Mouse (Mus musculus) thymus, adult 2 months (tissue): ENCODE results near the gene Mapk11. TPM values are rescaled to one million over a fixed set of nuclear protein-coding genes. Genes with fewer than 3 reads are reported as not detected.

Source experiments
- DNase-seq: peaks from one replicate; pipeline ENCODE4 v3.0.0; 2021
- H3K27ac ChIP-seq: fragments of 200-500 bp; 2 replicates; pipeline ENCODE4 v1.5.1; 2012; ENCODE audit warnings: low read length, control low read depth; ENCODE audit not compliant: control insufficient read depth, insufficient read depth
- H3K27me3 ChIP-seq: fragments of 200-500 bp; 2 replicates; pipeline ENCODE4 v1.6.1; 2012; ENCODE audit warnings: mild to moderate bottlenecking, low read length, moderate library complexity, mixed read lengths; ENCODE audit not compliant: control insufficient read depth, insufficient read depth
- H3K36me3 ChIP-seq: fragments of 200-500 bp; 2 replicates; pipeline ENCODE4 v1.6.1; 2012; ENCODE audit warnings: mild to moderate bottlenecking, low read length, moderate library complexity; ENCODE audit not compliant: control insufficient read depth, insufficient read depth
- H3K4me1 ChIP-seq: fragments of 200-500 bp; replicated peaks from 2 replicates; pipeline ENCODE4 v1.6.1; 2012; ENCODE audit warnings: low read length; ENCODE audit not compliant: control insufficient read depth, insufficient read depth
- H3K4me3 ChIP-seq: fragments of 200-500 bp; 2 replicates; pipeline ENCODE4 v1.5.1; 2012; ENCODE audit warnings: mild to moderate bottlenecking, low read length, control low read depth, moderate library complexity; ENCODE audit not compliant: control insufficient read depth, insufficient read depth
- CTCF ChIP-seq: fragments of 200-500 bp; IDR thresholded peaks from 2 replicates; pipeline ENCODE4 v1.5.1; 2012; ENCODE audit warnings: mild to moderate bottlenecking, control low read depth, low read length, moderate library complexity, borderline replicate concordance; ENCODE audit not compliant: control insufficient read depth, poor library complexity, insufficient read depth; ENCODE audit errors: extremely low read depth
- POLR2A ChIP-seq: fragments of 200-500 bp; IDR thresholded peaks from 2 replicates; pipeline ENCODE4 v1.6.1; 2012; ENCODE audit warnings: mild to moderate bottlenecking, low read length, control low read depth, moderate library complexity; ENCODE audit not compliant: control insufficient read depth, poor library complexity, insufficient read depth; ENCODE audit errors: extremely low read depth
- WGBS: fragments of 180-500 bp; shearing (Covaris S2); methylation state at CpG from one replicate; pipeline ENCODE4 v1.1.7; 2018; 5-methylcytosine and 5-hydroxymethylcytosine counted together
- polyA plus RNA-seq: library from polyadenylated mRNA; depleted of rRNA; stranded (reverse); fragments of >200 nt; gene quantifications from 2 replicates; pipeline ENCODE4 v1.2.3, GENCODE M21; 2012

Mapk11 gene
- polyA plus RNA-seq, 1 experiment = 28.6 TPM

DNA sequence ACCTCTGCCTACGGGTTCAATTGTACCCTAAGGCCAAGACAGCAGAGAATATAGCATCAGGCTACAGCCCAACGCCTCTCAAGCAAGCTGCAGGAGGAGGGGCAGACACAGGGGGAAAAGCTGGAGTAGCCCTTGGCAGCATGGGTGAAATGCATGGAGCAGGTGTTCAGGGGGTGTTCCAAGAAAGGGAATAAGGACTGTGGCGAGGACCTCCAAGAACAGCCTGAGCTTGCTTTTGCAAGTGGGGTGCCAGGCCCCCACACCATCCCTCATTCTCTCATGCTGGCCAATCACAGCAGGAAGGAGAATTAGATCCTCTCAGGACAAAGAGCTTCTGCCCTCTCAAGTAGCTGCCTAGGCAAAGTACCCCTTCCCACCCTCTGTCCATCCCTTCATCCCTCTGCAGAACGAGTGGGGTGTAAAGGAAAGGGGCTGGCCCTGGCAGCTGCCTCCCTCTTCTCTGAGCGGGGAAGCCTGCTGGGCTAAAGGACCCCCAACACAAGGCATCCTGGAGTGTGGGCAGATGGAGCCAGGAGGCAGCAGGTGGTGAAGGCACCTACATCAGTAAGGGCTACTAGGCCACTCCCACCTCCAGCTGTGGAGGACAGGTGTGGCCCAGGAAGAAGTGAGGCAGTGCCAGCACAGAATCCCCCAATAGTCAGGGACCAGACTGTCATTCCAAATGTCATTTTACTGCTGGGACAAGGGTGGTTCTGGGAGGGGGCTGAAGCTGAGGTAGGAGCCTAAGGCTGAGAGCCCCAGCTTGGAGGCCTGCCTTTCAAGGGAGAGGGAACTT is 34.9 kb upstream of the Mapk11 start:
- H3K27me3 ChIP-seq = peaks cover 5% of the 10 kb centered on the region; the same call in 1 of the 2 replicates
- no peak overlapping the region for H3K27ac ChIP-seq
- no peaks in the 10 kb centered on the region for H3K36me3 ChIP-seq
- TF ChIP-seq CTCF (no peak), POLR2A (no peak)
- 90% methylated on average over 5 of the region's 5 CpGs for WGBS
- H3K4me1 ChIP-seq = peaks cover 9% of the 10 kb centered on the region; the same call in 1 of the 2 replicates
- no peak for DNase-seq
- no peak overlapping the region for H3K4me3 ChIP-seq

DNA sequence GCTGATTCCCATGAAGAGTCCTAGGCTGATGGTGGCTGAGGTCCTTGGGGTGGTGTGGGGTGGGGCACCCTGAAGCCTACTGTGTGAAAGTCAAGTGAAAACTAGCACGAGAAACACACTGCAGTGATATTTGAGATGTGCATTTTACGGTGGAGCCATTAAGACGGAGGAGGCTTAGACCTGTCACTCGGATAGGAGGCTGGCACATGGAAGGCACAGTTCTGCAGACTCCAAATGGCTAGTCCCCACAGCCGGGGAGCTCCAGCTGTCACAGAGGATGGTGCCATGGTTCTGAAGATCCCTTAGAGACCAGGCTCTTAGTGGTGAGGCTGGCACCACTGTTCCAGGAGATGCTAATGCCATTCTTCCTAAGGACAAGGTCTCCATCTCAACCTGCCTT is 33.4 kb upstream of the Mapk11 start:
- H3K36me3 ChIP-seq = no peaks in the 10 kb centered on the region
- peaks cover 5% of the 10 kb centered on the region; the same call in 1 of the 2 replicates for H3K27me3 ChIP-seq
- 92% methylated on average over 5 of the region's 5 CpGs for WGBS
- DNase-seq = no peak
- TF ChIP-seq POLR2A = no peak
- TF ChIP-seq CTCF = no peak
- H3K4me1 ChIP-seq = peaks cover 13% of the 10 kb centered on the region; the same call in 1 of the 2 replicates
- H3K4me3 ChIP-seq = no peak overlapping the region
- no peak overlapping the region for H3K27ac ChIP-seq

DNA sequence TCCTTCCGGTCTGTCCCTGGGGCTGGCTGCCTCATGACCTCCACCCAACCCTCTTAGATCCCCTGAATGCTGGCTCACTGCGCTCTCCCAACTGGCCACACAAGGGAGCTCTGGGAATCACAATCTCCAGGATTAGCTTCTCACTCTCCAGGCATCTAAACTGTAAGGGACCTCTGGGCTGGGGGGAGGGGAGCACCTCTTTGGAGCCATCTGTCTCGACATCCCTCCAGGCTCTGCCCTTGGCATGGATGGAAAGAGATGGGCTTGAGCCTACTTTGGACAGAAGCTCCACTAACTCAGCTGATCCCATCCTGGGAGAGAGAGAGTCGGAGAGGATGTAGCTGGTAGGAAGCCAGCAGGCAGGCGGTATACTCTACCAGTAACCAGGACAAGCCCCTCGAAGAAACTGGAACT is 32.9 kb upstream of the Mapk11 start:
- no peak for DNase-seq
- H3K27me3 ChIP-seq = peaks cover 5% of the 10 kb centered on the region; the same call in 1 of the 2 replicates
- peaks cover 14% of the 10 kb centered on the region; the same call in 1 of the 2 replicates for H3K4me1 ChIP-seq
- no peak overlapping the region for H3K4me3 ChIP-seq
- TF ChIP-seq POLR2A (no peak), CTCF (no peak)
- no peaks in the 10 kb centered on the region for H3K36me3 ChIP-seq
- WGBS = 58% methylated on average over 6 of the region's 6 CpGs
- H3K27ac ChIP-seq = no peak overlapping the region

DNA sequence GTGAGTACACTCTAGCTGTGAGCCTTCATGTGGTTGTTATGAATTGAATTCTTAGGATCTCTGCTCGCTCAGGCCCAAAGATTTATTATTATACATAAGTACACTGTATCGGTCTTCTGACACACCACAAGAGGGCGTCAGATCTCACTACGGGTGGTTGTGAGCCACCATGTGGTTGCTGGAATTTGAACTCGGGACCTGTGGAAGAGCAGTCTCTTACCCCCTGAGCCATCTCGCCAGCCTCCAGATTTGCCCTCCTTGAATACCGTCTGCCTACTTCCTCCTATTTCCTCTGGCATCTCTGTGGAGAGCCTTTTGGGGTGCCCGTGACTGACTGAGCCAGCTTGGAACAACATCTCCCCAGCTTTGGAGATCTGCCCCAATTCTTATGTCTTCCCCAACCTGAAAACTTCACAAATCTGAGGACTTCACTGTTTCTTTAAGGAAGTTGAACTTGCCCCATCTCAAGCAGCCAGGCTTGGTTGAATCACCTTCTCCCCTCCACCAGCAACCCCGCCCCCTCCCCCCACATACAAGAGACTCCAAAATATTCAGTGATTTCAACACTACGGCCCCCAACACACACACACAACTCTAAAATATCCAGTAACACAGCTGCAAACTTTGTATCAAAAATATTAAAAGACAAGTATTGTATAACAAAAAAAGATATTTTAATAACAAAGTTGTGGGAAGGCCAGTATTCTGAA is 32.3 kb upstream of the Mapk11 start:
- TF ChIP-seq POLR2A = no peak
- no peak for TF ChIP-seq CTCF
- no peak for DNase-seq
- peaks cover 5% of the 10 kb centered on the region; the same call in 1 of the 2 replicates for H3K27me3 ChIP-seq
- H3K27ac ChIP-seq = no peak overlapping the region
- no peak overlapping the region for H3K4me3 ChIP-seq
- H3K4me1 ChIP-seq = peaks cover 20% of the 10 kb centered on the region; the same call in 1 of the 2 replicates
- 39% methylated on average over 10 of the region's 10 CpGs for WGBS
- no peaks in the 10 kb centered on the region for H3K36me3 ChIP-seq

DNA sequence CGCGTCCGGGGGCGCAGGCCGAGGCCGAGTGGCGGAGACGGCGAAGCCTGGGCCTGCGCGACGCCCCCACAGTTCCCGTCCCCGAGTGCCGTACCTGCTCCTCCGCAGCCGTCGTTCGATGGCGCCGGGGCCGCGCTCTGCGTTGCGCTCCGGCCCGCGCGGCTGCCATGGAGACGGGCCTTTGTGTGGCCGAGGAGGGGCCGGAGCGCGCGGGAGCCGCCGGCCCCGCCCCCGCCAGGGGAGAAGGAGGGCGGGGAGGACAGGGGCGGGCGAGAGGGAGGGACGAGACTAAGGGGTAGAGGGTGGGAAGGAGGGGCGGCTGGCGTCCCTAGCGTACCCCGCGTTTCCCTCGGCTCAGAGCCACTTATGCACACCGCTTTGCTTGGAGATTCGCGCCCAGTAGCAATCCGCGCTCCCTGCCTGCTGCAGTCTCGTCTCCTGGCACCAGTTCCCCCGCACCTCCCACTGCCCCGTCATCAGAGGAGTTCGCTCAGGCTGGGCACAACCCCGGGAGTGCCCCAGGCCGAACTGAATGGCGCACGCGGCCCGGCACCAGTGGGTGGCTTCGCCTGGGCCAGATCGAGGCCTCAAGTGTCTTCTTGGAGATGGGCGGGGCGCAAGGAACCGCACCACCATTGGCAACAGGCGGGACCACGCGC is 31.3 kb upstream of the Mapk11 start, which contains the start of gene Plxnb2:
Gene Plxnb2 (minus strand): TSS at position 218 of the 659 bp plus-strand sequence.
- H3K27ac ChIP-seq = peak within 1 kb of the TSS; percentile 18; the same call in 1 of the 2 replicates
- no peak for DNase-seq
- H3K36me3 ChIP-seq = no peaks in the 10 kb centered on the region
- 1% methylated on average over 71 of the region's 72 CpGs for WGBS
- H3K27me3 ChIP-seq = peaks cover 5% of the 10 kb centered on the region; the same call in 1 of the 2 replicates
- H3K4me1 ChIP-seq = peaks cover 22% of the 10 kb centered on the region; the same call in 1 of the 2 replicates
- TF ChIP-seq CTCF (no peak), POLR2A (no peak)
- peak within 1 kb of the TSS; percentile 39 for H3K4me3 ChIP-seq

DNA sequence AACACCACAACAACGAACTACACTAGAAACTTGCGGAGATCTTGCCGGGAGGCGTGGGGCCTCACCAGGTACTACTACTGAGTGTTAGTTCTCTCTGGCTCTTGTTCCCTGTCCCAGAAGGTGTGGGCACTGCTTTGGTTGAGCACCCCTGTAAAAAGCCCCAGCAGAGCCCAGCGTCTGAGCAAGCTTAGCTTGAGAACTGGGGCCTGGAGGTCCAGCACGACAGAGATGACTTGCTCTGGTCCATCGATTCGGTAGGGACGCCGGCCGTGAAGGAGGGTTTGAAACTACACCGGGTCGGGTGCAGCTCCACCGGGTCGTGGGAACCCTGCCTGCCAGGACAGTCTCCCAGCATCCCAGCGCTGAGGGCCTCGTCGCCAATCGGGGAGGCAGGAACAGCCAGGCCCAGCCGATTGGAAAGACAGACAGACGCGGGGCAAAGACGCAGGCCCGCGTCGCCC is 30.7 kb upstream of the Mapk11 start:
- H3K4me1 ChIP-seq = peaks cover 22% of the 10 kb centered on the region; the same call in 1 of the 2 replicates
- DNase-seq = no peak
- no peaks in the 10 kb centered on the region for H3K36me3 ChIP-seq
- H3K27ac ChIP-seq = no peak overlapping the region
- TF ChIP-seq POLR2A (no peak), CTCF (no peak)
- 9% methylated on average over 26 of the region's 26 CpGs for WGBS
- H3K27me3 ChIP-seq = peaks cover 5% of the 10 kb centered on the region; the same call in 1 of the 2 replicates
- H3K4me3 ChIP-seq = peak overlapping the region; percentile 39
